In the genomic region with DNA sequence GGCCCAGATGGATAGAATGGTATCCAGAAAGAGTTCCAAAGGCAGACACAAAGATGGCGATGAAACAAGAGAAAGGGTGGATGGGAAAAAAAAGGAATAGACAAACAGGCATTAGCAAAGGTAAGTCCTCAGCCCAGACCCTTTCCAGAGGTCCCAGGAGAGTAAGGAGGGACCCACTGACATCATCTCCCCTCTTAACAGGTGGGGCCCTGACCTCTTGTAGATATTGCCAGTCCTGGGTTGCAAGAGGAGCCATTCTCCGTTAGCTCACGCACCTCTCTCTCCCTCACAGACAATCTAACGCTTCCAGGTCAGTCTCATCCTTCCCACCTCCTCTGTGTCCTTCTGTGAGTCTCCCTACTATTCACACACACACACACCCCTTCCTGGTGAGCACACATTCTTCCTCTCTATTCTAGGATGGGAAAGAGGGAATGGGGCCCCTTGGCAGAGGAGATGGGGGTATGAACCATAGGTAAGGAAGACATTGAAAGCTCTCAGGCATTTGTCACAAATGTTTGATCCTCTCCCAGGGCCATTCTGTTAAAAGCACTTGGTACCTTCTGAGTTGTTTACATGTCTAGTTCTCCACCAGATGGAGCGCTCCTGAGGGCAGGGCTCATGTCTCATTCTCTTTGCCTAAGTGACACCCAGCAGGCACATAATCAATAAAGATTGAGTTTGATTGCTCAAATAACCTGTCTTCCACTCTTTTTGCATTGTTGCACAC, we compare ENCODE assay signal across 13 mouse cellular contexts. TPM values are rescaled to one million over a fixed set of nuclear protein-coding genes. Genes with fewer than 3 reads are reported as not detected.
DNase-seq lines count a peak whose midpoint lies in the region; ATAC-seq lines count a peak whose summit lies in the region.
"Had no signal": no experiment of that assay in that cellular context is flagged by ENCODE, and none has a peak within 500 bp of the region (broad histone marks: within the 10 kb centered on the region; RNA-seq: fewer than 3 reads in every experiment).

No protein-coding gene starts in this region.

- H3K27me3 ChIP-seq in hindbrain, embryonic 10.5 days (ENCODE audit: insufficient read depth, poor library complexity, severe bottlenecking): peaks cover 76% of the 10 kb centered on the region
- H3K27me3 ChIP-seq in hindbrain, embryonic 11.5 days (ENCODE audit: control insufficient read depth, insufficient read depth, low read length): peaks cover 51% of the 10 kb centered on the region
- peaks cover 9% of the 10 kb centered on the region for H3K27me3 ChIP-seq in forebrain, embryonic 15.5 days
- peaks cover 31% of the 10 kb centered on the region for H3K27me3 ChIP-seq in midbrain, embryonic 14.5 days (ENCODE audit: control insufficient read depth, insufficient read depth, low read length)

- H3K9ac ChIP-seq in hindbrain, embryonic 11.5 days (ENCODE audit: low read depth, low read length): no peak overlapping the region
- no peak overlapping the region for H3K9ac ChIP-seq in forebrain, embryonic 15.5 days (replicated peaks)
- H3K9ac ChIP-seq in midbrain, embryonic 14.5 days (replicated peaks; ENCODE audit: low read length): no peak overlapping the region
- H3K9ac ChIP-seq: liver, embryonic 15.5 days had no signal

- no peak overlapping the region for H3K4me2 ChIP-seq in hindbrain, embryonic 11.5 days (replicated peaks; ENCODE audit: low read depth, low read length)
- peak overlapping the region; percentile 61 for H3K4me2 ChIP-seq in forebrain, embryonic 15.5 days (replicated peaks)
- peak overlapping the region; percentile 64 for H3K4me2 ChIP-seq in midbrain, embryonic 14.5 days (ENCODE audit: low read length)
- H3K4me2 ChIP-seq: liver, embryonic 15.5 days had no signal

- no peak for DNase-seq in hindbrain, embryonic 10.5 days (ENCODE audit: low spot score)
- DNase-seq in hindbrain, embryonic 11.5 days (ENCODE audit: low spot score): no peak
- DNase-seq in cerebellum, adult 8-10 months: peak; percentile 62
- DNase-seq in midbrain, embryonic 14.5 days: no peak
- no peak for DNase-seq in spleen, postnatal 4 days (ENCODE audit: low spot score in 2 of 2)
- DNase-seq in heart, adult 8-10 months (ENCODE audit: low spot score): no peak
- DNase-seq in kidney, adult 9 months: no peak
- DNase-seq: gastrocnemius, adult 2 months; heart, postnatal 14 days; kidney, postnatal 36 days had no signal

- peaks cover 20% of the 10 kb centered on the region for H3K36me3 ChIP-seq in hindbrain, embryonic 10.5 days
- H3K36me3 ChIP-seq in hindbrain, embryonic 11.5 days (ENCODE audit: control insufficient read depth, insufficient read depth, low read length): no peaks in the 10 kb centered on the region
- peaks cover 26% of the 10 kb centered on the region; the same call in 1 of the 2 replicates for H3K36me3 ChIP-seq in forebrain, embryonic 15.5 days
- H3K36me3 ChIP-seq in midbrain, embryonic 14.5 days (ENCODE audit: control insufficient read depth, insufficient read depth, low read length): peaks cover 35% of the 10 kb centered on the region
- H3K36me3 ChIP-seq: liver, embryonic 15.5 days had no signal

- no peak overlapping the region for H3K27ac ChIP-seq in hindbrain, embryonic 10.5 days
- no peak overlapping the region for H3K27ac ChIP-seq in hindbrain, embryonic 11.5 days (ENCODE audit: low read depth, low read length)
- H3K27ac ChIP-seq in forebrain, embryonic 15.5 days (replicated peaks): no peak overlapping the region
- no peak overlapping the region for H3K27ac ChIP-seq in midbrain, embryonic 14.5 days (replicated peaks; ENCODE audit: low read depth, low read length)
- H3K27ac ChIP-seq: gastrocnemius, adult 2 months; liver, embryonic 15.5 days had no signal

- ATAC-seq in hindbrain, embryonic 11.5 days (ENCODE audit: low FRiP score): no peak
- no peak for ATAC-seq in forebrain, embryonic 15.5 days (replicated peaks)
- ATAC-seq in midbrain, embryonic 14.5 days (ENCODE audit: low FRiP score, low TSS enrichment): no peak

- peaks cover 79% of the 10 kb centered on the region for H3K4me1 ChIP-seq in hindbrain, embryonic 10.5 days (replicated peaks)
- peaks cover 22% of the 10 kb centered on the region for H3K4me1 ChIP-seq in hindbrain, embryonic 11.5 days (replicated peaks; ENCODE audit: control insufficient read depth, insufficient read depth, low read length)
- H3K4me1 ChIP-seq in forebrain, embryonic 15.5 days: peaks cover 56% of the 10 kb centered on the region
- peaks cover 46% of the 10 kb centered on the region for H3K4me1 ChIP-seq in midbrain, embryonic 14.5 days (ENCODE audit: control insufficient read depth, insufficient read depth, low read length)

- no peaks in the 10 kb centered on the region for H3K9me3 ChIP-seq in hindbrain, embryonic 10.5 days
- H3K9me3 ChIP-seq in hindbrain, embryonic 11.5 days (ENCODE audit: control insufficient read depth, low read length): no peaks in the 10 kb centered on the region
- no peaks in the 10 kb centered on the region for H3K9me3 ChIP-seq in forebrain, embryonic 15.5 days
- H3K9me3 ChIP-seq in midbrain, embryonic 14.5 days (ENCODE audit: control insufficient read depth, low read length): no peaks in the 10 kb centered on the region
- H3K9me3 ChIP-seq: liver, embryonic 15.5 days had no signal

- 80% methylated on average over 5 of the region's 5 CpGs for WGBS in hindbrain, embryonic 10.5 days
- WGBS in hindbrain, embryonic 11.5 days: 77% methylated on average over 5 of the region's 5 CpGs
- 80% methylated on average over 5 of the region's 5 CpGs for WGBS in forebrain, embryonic 15.5 days
- 78% methylated on average over 5 of the region's 5 CpGs for WGBS in midbrain, embryonic 14.5 days

- H3K4me3 ChIP-seq in hindbrain, embryonic 10.5 days: peak overlapping the region; percentile 97; the same call in 1 of the 2 replicates
- no peak overlapping the region for H3K4me3 ChIP-seq in hindbrain, embryonic 11.5 days (ENCODE audit: low read depth, low read length)
- H3K4me3 ChIP-seq in forebrain, embryonic 15.5 days: peak overlapping the region; percentile 92
- H3K4me3 ChIP-seq in midbrain, embryonic 14.5 days (replicated peaks; ENCODE audit: low read depth, low read length): peak overlapping the region; percentile 93
- H3K4me3 ChIP-seq: gastrocnemius, adult 2 months; liver, embryonic 15.5 days had no signal

RNA-seq across cellular contexts. Expression of a gene that starts 1.9 kb away (rescaled TPM):
- 7.2 and 10.6 TPM in 2 replicates for polyA plus RNA-seq in hindbrain, embryonic 10.5 days (2016; fragmentation: Nextera tagmentation; extraction: Ambion mirVana)
- 4.7 and 5.6 TPM in 2 replicates for polyA plus RNA-seq in hindbrain, embryonic 11.5 days (2014; fragmentation: Nextera tagmentation; extraction: Ambion mirVana)
- 34.5 and 36.2 TPM in 2 replicates for polyA plus RNA-seq in forebrain, embryonic 15.5 days (2015; fragmentation: Nextera tagmentation; extraction: Ambion mirVana)
- polyA plus RNA-seq in midbrain, embryonic 14.5 days (2014; fragmentation: Nextera tagmentation; extraction: Ambion mirVana): 20.4 and 24.1 TPM in 2 replicates
- under 1 TPM in 1 of 4 experiments, not detected in 3; 0.09 TPM for total RNA-seq in heart, adult 8-10 months (2022)
- total RNA-seq: gastrocnemius, adult 2 months had no signal

RNA-seq across cellular contexts. Expression of a gene that starts 7.9 kb away (rescaled TPM):
- polyA plus RNA-seq in hindbrain, embryonic 10.5 days (2016; fragmentation: Nextera tagmentation; extraction: Ambion mirVana): 8.3 and 9.7 TPM in 2 replicates
- polyA plus RNA-seq in hindbrain, embryonic 11.5 days (2014; fragmentation: Nextera tagmentation; extraction: Ambion mirVana): 5.6 and 9.0 TPM in 2 replicates
- 4.2 and 4.6 TPM in 2 replicates for polyA plus RNA-seq in forebrain, embryonic 15.5 days (2015; fragmentation: Nextera tagmentation; extraction: Ambion mirVana)
- polyA plus RNA-seq in midbrain, embryonic 14.5 days (2014; fragmentation: Nextera tagmentation; extraction: Ambion mirVana): 4.2 and 4.9 TPM in 2 replicates
- total RNA-seq in heart, adult 8-10 months (2022): 1 to 10 TPM in 3 of 4 experiments, under 1 TPM in 1; 0.65 to 1.5 (median 1.3) TPM

RNA-seq across cellular contexts. Expression of a gene that starts 16.0 kb away (rescaled TPM):
- 121 TPM in 2 replicates for polyA plus RNA-seq in hindbrain, embryonic 10.5 days (2016; fragmentation: Nextera tagmentation; extraction: Ambion mirVana)
- polyA plus RNA-seq in hindbrain, embryonic 11.5 days (2014; fragmentation: Nextera tagmentation; extraction: Ambion mirVana): 89.9 and 91.5 TPM in 2 replicates
- polyA plus RNA-seq in forebrain, embryonic 15.5 days (2015; fragmentation: Nextera tagmentation; extraction: Ambion mirVana): 97.9 and 99.8 TPM in 2 replicates
- polyA plus RNA-seq in midbrain, embryonic 14.5 days (2014; fragmentation: Nextera tagmentation; extraction: Ambion mirVana): 73.0 and 77.1 TPM in 2 replicates
- total RNA-seq in heart, adult 8-10 months (2022): 10 to 100 TPM; 23.1 to 27.9 (median 25.3) TPM

RNA-seq across cellular contexts. Expression of a gene that starts 24.4 kb away (rescaled TPM):
- 1.7 and 3.8 TPM in 2 replicates for polyA plus RNA-seq in hindbrain, embryonic 10.5 days (2016; fragmentation: Nextera tagmentation; extraction: Ambion mirVana)
- 2.0 and 2.5 TPM in 2 replicates for polyA plus RNA-seq in hindbrain, embryonic 11.5 days (2014; fragmentation: Nextera tagmentation; extraction: Ambion mirVana)
- 4.7 and 4.8 TPM in 2 replicates for polyA plus RNA-seq in forebrain, embryonic 15.5 days (2015; fragmentation: Nextera tagmentation; extraction: Ambion mirVana)
- polyA plus RNA-seq in midbrain, embryonic 14.5 days (2014; fragmentation: Nextera tagmentation; extraction: Ambion mirVana): 3.0 and 5.8 TPM in 2 replicates
- not detected for total RNA-seq in heart, adult 8-10 months (2022)
- total RNA-seq: gastrocnemius, adult 2 months; megakaryocyte progenitor cell, adult 5-6 weeks had no signal

RNA-seq across cellular contexts. Expression of a gene that starts 25.4 kb away (rescaled TPM):
- 1,585 and 2,006 TPM in 2 replicates for polyA plus RNA-seq in hindbrain, embryonic 10.5 days (2016; fragmentation: Nextera tagmentation; extraction: Ambion mirVana)
- polyA plus RNA-seq in hindbrain, embryonic 11.5 days (2014; fragmentation: Nextera tagmentation; extraction: Ambion mirVana): 1,644 and 1,674 TPM in 2 replicates
- polyA plus RNA-seq in forebrain, embryonic 15.5 days (2015; fragmentation: Nextera tagmentation; extraction: Ambion mirVana): 1,627 and 1,637 TPM in 2 replicates
- polyA plus RNA-seq in midbrain, embryonic 14.5 days (2014; fragmentation: Nextera tagmentation; extraction: Ambion mirVana): 1,248 and 1,388 TPM in 2 replicates
- 1,000 to 10,000 TPM; 1,121 to 1,613 (median 1,357) TPM for total RNA-seq in heart, adult 8-10 months (2022)
